Mouse (Mus musculus) spleen, adult 2 months (tissue): ENCODE data around the gene Ptgdr2. TPM values are rescaled to one million over a fixed set of nuclear protein-coding genes. Genes with fewer than 3 reads are reported as not detected.

ENCODE experiments used
- DNase-seq, 2 experiments: peaks; one replicate each; pipeline versions ENCODE4 v3.0.0 to v3.0.0-alpha.2; 2012 to 2021; ENCODE audit warnings: low spot score in 2 of 2, low read depth in 1 of 2
- H3K27ac ChIP-seq: fragments of 200-500 bp; 2 replicates; pipeline ENCODE4 v1.5.1; 2012; ENCODE audit warnings: low read length, inconsistent platforms; ENCODE audit not compliant: insufficient read depth
- H3K27me3 ChIP-seq: fragments of 200-500 bp; 2 replicates; pipeline ENCODE4 v1.6.1; 2012; ENCODE audit warnings: mild to moderate bottlenecking, moderate library complexity, low read length, inconsistent platforms; ENCODE audit not compliant: control insufficient read depth, insufficient read depth
- H3K36me3 ChIP-seq: fragments of 200-500 bp; 2 replicates; pipeline ENCODE4 v1.6.1; 2012; ENCODE audit warnings: mild to moderate bottlenecking, low read length, inconsistent platforms; ENCODE audit not compliant: control insufficient read depth, insufficient read depth
- H3K4me1 ChIP-seq: fragments of 200-500 bp; 2 replicates; pipeline ENCODE4 v1.6.1; 2011; ENCODE audit warnings: inconsistent platforms; ENCODE audit not compliant: control insufficient read depth, insufficient read depth, insufficient read length
- H3K4me3 ChIP-seq: fragments of 200-500 bp; 2 replicates; pipeline ENCODE4 v1.5.1; 2011; ENCODE audit warnings: mild to moderate bottlenecking, inconsistent platforms; ENCODE audit not compliant: insufficient read depth, insufficient read length; ENCODE audit errors: extremely low read depth
- CTCF ChIP-seq: fragments of 200-500 bp; IDR thresholded peaks from 2 replicates; pipeline ENCODE4 v1.5.1; 2011; ENCODE audit warnings: mild to moderate bottlenecking, inconsistent platforms; ENCODE audit not compliant: insufficient read depth, insufficient read length, insufficient replicate concordance; ENCODE audit errors: extremely low read depth
- POLR2A ChIP-seq: fragments of 200-500 bp; IDR thresholded peaks from 2 replicates; pipeline ENCODE4 v1.6.1; 2011; ENCODE audit warnings: low read depth, low read length, inconsistent platforms
- WGBS: fragments of 180-500 bp; shearing (Covaris S2); methylation state at CpG from one replicate; pipeline ENCODE4 v1.1.7; 2018; 5-methylcytosine and 5-hydroxymethylcytosine counted together
- polyA plus RNA-seq: library from polyadenylated mRNA; depleted of rRNA; stranded (reverse); fragments of >200 nt; gene quantifications from 2 replicates; pipeline ENCODE4 v1.2.3, GENCODE M21; 2012

The Ptgdr2 gene
- polyA plus RNA-seq, 1 experiment: 0.54 TPM

DNA sequence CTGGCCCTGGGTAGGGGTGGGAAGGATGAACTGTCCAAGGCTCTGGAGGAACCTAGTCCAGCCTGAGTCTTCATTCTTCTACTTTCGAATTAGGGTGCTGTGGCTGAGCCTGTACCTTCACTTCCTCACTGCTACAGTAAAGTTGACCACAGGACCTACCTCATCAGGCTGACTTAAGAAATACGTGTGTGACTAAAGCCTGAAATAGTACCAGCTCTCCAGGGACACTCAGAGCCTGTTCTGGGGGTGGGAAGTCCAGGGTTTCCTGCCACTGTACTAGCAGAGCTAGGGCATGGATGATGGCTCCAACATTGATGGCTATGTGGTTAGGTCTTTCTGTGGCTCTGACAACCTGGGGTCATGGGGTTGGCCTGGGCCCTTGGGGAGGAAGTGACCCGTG is 7.0 kb downstream of the Ptgdr2 start:
- Histone ChIP-seq H3K27me3 (no peaks in the 10 kb centered on the region), H3K4me1 (peaks cover 13% of the 10 kb centered on the region), H3K27ac (no peak overlapping the region), H3K36me3 (peaks cover 20% of the 10 kb centered on the region), H3K4me3 (no peak overlapping the region)
- WGBS: 38% methylated on average over 3 of the region's 3 CpGs
- peak in 1 of 2 experiments; percentile 11 for DNase-seq
- TF ChIP-seq POLR2A: no peak
- no peak for TF ChIP-seq CTCF

- no peak overlapping the region for H3K4me3 ChIP-seq
- WGBS: 76% methylated on average over 3 of the region's 3 CpGs
- peaks cover 20% of the 10 kb centered on the region for H3K36me3 ChIP-seq
- TF ChIP-seq CTCF: no peak
- no peak for TF ChIP-seq POLR2A
- no peak for DNase-seq
- H3K4me1 ChIP-seq: peaks cover 9% of the 10 kb centered on the region
- H3K27ac ChIP-seq: no peak overlapping the region
- H3K27me3 ChIP-seq: no peaks in the 10 kb centered on the region
Observed at GRCm38 (mm10) chr19:10946506-10946905, 9.5 kb downstream of the Ptgdr2 start.

DNA sequence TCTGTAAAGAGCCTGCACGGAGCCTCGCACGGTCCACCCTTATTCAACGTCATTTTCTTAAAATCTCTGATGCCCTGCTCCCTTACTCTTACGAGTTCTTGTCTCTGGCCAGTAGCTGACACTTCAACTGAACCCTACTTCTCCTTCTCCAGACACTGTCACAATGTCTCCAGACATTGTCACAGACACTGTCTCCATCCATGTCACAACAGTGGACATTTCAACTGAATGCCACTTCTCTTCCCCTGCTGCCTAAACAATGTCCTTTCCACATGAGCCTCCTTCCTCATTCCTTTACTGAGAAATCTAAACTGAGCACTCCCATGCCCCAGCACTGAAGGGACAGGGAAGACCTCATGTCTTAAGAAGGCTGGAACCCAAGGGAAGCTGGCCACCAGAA is 10.3 kb downstream of the Ptgdr2 start:
- Histone ChIP-seq H3K36me3 (peaks cover 15% of the 10 kb centered on the region), H3K4me3 (no peak overlapping the region), H3K27ac (no peak overlapping the region), H3K4me1 (peaks cover 9% of the 10 kb centered on the region), H3K27me3 (no peaks in the 10 kb centered on the region)
- 89% methylated on average over 5 of the region's 5 CpGs for WGBS
- TF ChIP-seq CTCF (no peak), POLR2A (no peak)
- DNase-seq: no peak

DNA sequence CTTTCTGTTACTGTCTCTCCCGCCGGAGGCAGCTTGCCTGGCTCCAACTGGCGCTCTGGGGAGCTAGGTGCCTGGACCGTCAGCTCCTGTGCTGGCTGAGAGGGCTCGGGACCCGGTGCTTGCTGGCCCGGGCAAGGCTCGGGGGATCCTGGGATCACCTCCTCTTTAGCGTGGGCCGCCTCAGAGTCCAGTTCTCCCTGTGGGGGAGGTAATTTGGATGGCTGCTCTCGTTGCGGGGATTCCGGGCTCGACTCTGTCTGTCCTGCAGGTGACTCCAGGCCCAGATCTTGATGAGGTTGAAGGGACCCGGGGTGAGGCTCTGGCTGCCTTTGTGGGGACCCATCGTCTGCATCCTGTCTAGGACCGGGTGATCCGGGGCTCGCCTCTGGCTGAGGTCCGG is 11.5 kb downstream of the Ptgdr2 start:
- under 1% methylated on average over 20 of the region's 20 CpGs for WGBS
- no peak for TF ChIP-seq POLR2A
- TF ChIP-seq CTCF: no peak
- peaks cover 9% of the 10 kb centered on the region for H3K4me1 ChIP-seq
- DNase-seq: no peak
- H3K27me3 ChIP-seq: no peaks in the 10 kb centered on the region
- peaks cover 7% of the 10 kb centered on the region; the same call in 1 of the 2 replicates for H3K36me3 ChIP-seq
- peak overlapping the region; percentile 91; the same call in 1 of the 2 replicates for H3K4me3 ChIP-seq
- no peak overlapping the region for H3K27ac ChIP-seq

DNA sequence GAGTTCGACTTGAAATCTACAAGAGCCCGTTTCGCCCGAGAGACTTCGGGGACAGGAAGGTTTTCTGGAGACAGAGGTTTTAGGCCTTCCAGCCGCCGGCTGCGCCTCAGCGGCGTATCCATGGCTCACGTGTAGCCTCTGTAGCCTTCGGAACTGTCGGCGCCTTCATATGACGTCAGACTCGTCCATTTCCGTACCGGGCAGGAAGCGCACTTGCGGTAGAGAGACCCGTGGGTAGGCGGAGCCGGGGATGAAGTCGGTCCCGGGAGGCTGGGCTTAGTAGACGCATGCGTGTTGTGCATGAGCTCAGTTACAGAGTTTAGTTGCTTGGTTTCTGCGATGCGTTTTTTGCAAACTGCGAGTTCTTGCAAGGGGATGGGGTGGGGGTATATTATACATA is 12.2 kb downstream of the Ptgdr2 start, which contains the start of gene Ccdc86:
Ccdc86 (minus strand) TSS at position 155 of the 400 bp plus-strand sequence.
- peaks cover 3% of the 10 kb centered on the region; the same call in 1 of the 2 replicates for H3K36me3 ChIP-seq
- TF ChIP-seq CTCF (no peak), POLR2A (no peak; the same call in 1 of the 2 replicates)
- H3K4me1 ChIP-seq: peaks cover 9% of the 10 kb centered on the region
- DNase-seq: peak; percentile 95 to 98
- 0 out of 2 replicates have a peak within 1 kb of the TSS, but pooled peaks have one; percentile 21 for H3K27ac ChIP-seq
- WGBS: under 1% methylated on average over 30 of the region's 30 CpGs
- H3K4me3 ChIP-seq: peak within 1 kb of the TSS; percentile 91
- no peaks in the 10 kb centered on the region for H3K27me3 ChIP-seq

- 23% methylated on average over 9 of the region's 9 CpGs for WGBS
- Histone ChIP-seq H3K36me3 (0 out of 2 replicates have a peak, but pooled peaks cover under 1% of the 10 kb centered on the region), H3K4me1 (peaks cover 9% of the 10 kb centered on the region), H3K27me3 (no peaks in the 10 kb centered on the region), H3K27ac (0 out of 2 replicates have a peak overlapping the region, but pooled peaks have one; percentile 21), H3K4me3 (peak overlapping the region; percentile 45)
- peak in 1 of 2 experiments; percentile 9 for DNase-seq
- TF ChIP-seq POLR2A (no peak), CTCF (no peak)
Observed at GRCm38 (mm10) chr19:10949558-10949957, 12.6 kb downstream of the Ptgdr2 start.
